ENCODE assay signal across 7 mouse cellular contexts in genomic region chr10:120635818-120636543, GRCm38 (mm10).
DNase-seq lines count a peak whose midpoint lies in the region; ATAC-seq and TF ChIP-seq lines count a peak whose summit lies in the region.

No protein-coding gene starts in this region.

- WGBS in heart, embryonic 10.5 days: 42% methylated on average over 21 of the region's 21 CpGs
- WGBS in lung, embryonic 16.5 days: 43% methylated on average over 21 of the region's 21 CpGs
- 83% methylated on average over 21 of the region's 21 CpGs for WGBS in thymus, adult 2 months

- H3K36me3 ChIP-seq in heart, embryonic 10.5 days: no peaks in the 10 kb centered on the region
- H3K36me3 ChIP-seq in lung, embryonic 16.5 days (ENCODE audit: control insufficient read depth, insufficient read depth, low read length): no peaks in the 10 kb centered on the region
- no peaks in the 10 kb centered on the region for H3K36me3 ChIP-seq in thymus, adult 2 months (ENCODE audit: control insufficient read depth, insufficient read depth, low read length)

- no peak overlapping the region for H3K4me3 ChIP-seq in heart, embryonic 10.5 days
- H3K4me3 ChIP-seq in lung, embryonic 16.5 days (ENCODE audit: low read length): no peak overlapping the region
- no peak overlapping the region for H3K4me3 ChIP-seq in thymus, adult 2 months (ENCODE audit: control insufficient read depth, insufficient read depth, low read length)

- H3K4me2 ChIP-seq in lung, embryonic 16.5 days (ENCODE audit: low read depth, low read length): no peak overlapping the region

- H3K9ac ChIP-seq in lung, embryonic 16.5 days (ENCODE audit: low read length): no peak overlapping the region

- no peak for TF ChIP-seq CTCF in thymus, adult 2 months (IDR thresholded peaks at IDR 0.05; ENCODE audit: borderline replicate concordance, control insufficient read depth, extremely low read depth, insufficient read depth, low read length, poor library complexity)

- TF ChIP-seq POLR2A in thymus, adult 2 months (IDR thresholded peaks at IDR 0.05; ENCODE audit: control insufficient read depth, extremely low read depth, insufficient read depth, low read length, poor library complexity): no peak

- H3K4me1 ChIP-seq in heart, embryonic 10.5 days: peaks cover 34% of the 10 kb centered on the region
- peaks cover 6% of the 10 kb centered on the region for H3K4me1 ChIP-seq in lung, embryonic 16.5 days (replicated peaks; ENCODE audit: control insufficient read depth, insufficient read depth, low read length)
- H3K4me1 ChIP-seq in thymus, adult 2 months (replicated peaks; ENCODE audit: control insufficient read depth, insufficient read depth, low read length): no peaks in the 10 kb centered on the region

- peak; percentile 43 for ATAC-seq in lung, embryonic 16.5 days (ENCODE audit: low read depth)

- DNase-seq in 416B (ENCODE audit: low read depth) (peak; percentile 98), MN1 (ENCODE audit: low spot score) (peak; percentile 67)
- DNase-seq in cerebellum, postnatal 14 days: peak; percentile 80 to 92
- DNase-seq in heart, embryonic 10.5 days (ENCODE audit: low spot score): no peak
- DNase-seq in thymus, adult 2 months: no peak
- DNase-seq in frontal cortex, postnatal 36 days (ENCODE audit: low spot score in 2 of 2): no peak

- no peaks in the 10 kb centered on the region for H3K9me3 ChIP-seq in heart, embryonic 10.5 days
- H3K9me3 ChIP-seq in lung, embryonic 16.5 days (ENCODE audit: control insufficient read depth, low read length): no peaks in the 10 kb centered on the region

- H3K27ac ChIP-seq in heart, embryonic 10.5 days: 0 out of 2 replicates have a peak overlapping the region, but pooled peaks have one; percentile 8
- no peak overlapping the region for H3K27ac ChIP-seq in lung, embryonic 16.5 days (ENCODE audit: low read length)
- no peak overlapping the region for H3K27ac ChIP-seq in thymus, adult 2 months (ENCODE audit: control insufficient read depth, insufficient read depth, low read length)

- H3K27me3 ChIP-seq in heart, embryonic 10.5 days (ENCODE audit: insufficient read depth, poor library complexity, severe bottlenecking): no peaks in the 10 kb centered on the region; the same call in 1 of the 2 replicates
- H3K27me3 ChIP-seq in lung, embryonic 16.5 days (ENCODE audit: control insufficient read depth, insufficient read depth, low read depth, low read length): no peaks in the 10 kb centered on the region; the same call in 1 of the 2 replicates
- H3K27me3 ChIP-seq in thymus, adult 2 months (ENCODE audit: control insufficient read depth, insufficient read depth, low read length): no peaks in the 10 kb centered on the region

Comparison
In these comparisons a context has a peak if more than half of its experiments do, and no peak if none do; other contexts are left out.
1. DNase-seq: peak in 416B (single experiment), MN1 (single experiment) and cerebellum, postnatal 14 days (2 of 2); none in heart, embryonic 10.5 days (single experiment), thymus, adult 2 months (single experiment) and frontal cortex, postnatal 36 days (0 of 2).